Mouse (Mus musculus) bone marrow macrophage, adult 2 months (primary cell): ENCODE measurements around the gene Ap4m1.

ENCODE experiments used
- CTCF ChIP-seq: IDR thresholded peaks from 2 replicates; pipeline ENCODE4 v1.5.1; 2012; ENCODE audit warnings: low read depth, mild to moderate bottlenecking, low read length, moderate library complexity
- POLR2A ChIP-seq: IDR thresholded peaks from 2 replicates; pipeline ENCODE4 v1.6.1; 2012; ENCODE audit warnings: mild to moderate bottlenecking, low read depth, low read length, borderline replicate concordance

- no peak for TF ChIP-seq POLR2A
- TF ChIP-seq CTCF, result no peak
These were observed 16.0 kb downstream of the Ap4m1 start for GRCm38 (mm10) chr5:138187661-138188306.
